Mouse (Mus musculus) midbrain, embryonic 16.5 days (tissue): ENCODE measurements at regions not wholly inside any gene's neighbourhood (a gene's known extent, or its start where the extent isn't known, plus 50 kb on each side); places are given as distances from the start of the nearest gene placed in this dataset.
"Not testable (repeated sequence)": the region's sequence is repeated elsewhere in the genome, so short reads cannot be mapped to it uniquely, and the experiment has no call there.

Experiments used
- ATAC-seq: fragments of 200-750 bp; cut with Nextera tagmentation; 2 replicates; pipeline ENCODE4 v1.8.0; 2017; ENCODE audit warnings: moderate TSS enrichment
- H3K27ac ChIP-seq: fragments of 300-500 bp; sonication (generic); 2 replicates; pipeline ENCODE4 v1.5.1; 2014; ENCODE audit warnings: mild to moderate bottlenecking, low read length, mixed read lengths
- H3K27me3 ChIP-seq: fragments of 300-500 bp; sonication (generic); 2 replicates; pipeline ENCODE4 v1.6.1; 2014; ENCODE audit warnings: low read depth, low read length, mixed read lengths; ENCODE audit not compliant: control insufficient read depth, insufficient read depth
- H3K36me3 ChIP-seq: fragments of 300-500 bp; sonication (generic); 2 replicates; pipeline ENCODE4 v1.6.1; 2014; ENCODE audit warnings: mild to moderate bottlenecking, low read length, moderate library complexity, mixed read lengths; ENCODE audit not compliant: control insufficient read depth, insufficient read depth
- H3K4me1 ChIP-seq: fragments of 300-500 bp; sonication (generic); 2 replicates; pipeline ENCODE4 v1.6.1; 2014; ENCODE audit warnings: mild to moderate bottlenecking, low read length, mixed read lengths; ENCODE audit not compliant: control insufficient read depth, insufficient read depth
- H3K4me2 ChIP-seq: fragments of 300-500 bp; sonication (generic); 2 replicates; pipeline ENCODE4 v1.6.1; 2014; ENCODE audit warnings: mild to moderate bottlenecking, low read length, mixed read lengths
- H3K4me3 ChIP-seq: fragments of 300-500 bp; sonication (generic); 2 replicates; pipeline ENCODE4 v1.5.1; 2014; ENCODE audit warnings: low read depth, mild to moderate bottlenecking, low read length, moderate library complexity, mixed read lengths
- H3K9ac ChIP-seq: fragments of 300-500 bp; sonication (generic); 2 replicates; pipeline ENCODE4 v1.6.1; 2014; ENCODE audit warnings: low read depth, low read length, mixed read lengths
- H3K9me3 ChIP-seq: fragments of 300-500 bp; sonication (generic); replicated peaks from 2 replicates; pipeline ENCODE4 v1.6.1; 2014; ENCODE audit warnings: mild to moderate bottlenecking, low read length, mixed read lengths; ENCODE audit not compliant: control insufficient read depth, poor library complexity, severe bottlenecking
- WGBS: fragments of 180-500 bp; shearing (Covaris S2); extraction: QIAGEN DNeasy Blood & Tissue Kit; methylation state at CpG from one replicate; pipeline ENCODE4 v1.1.7; 2014; 5-methylcytosine and 5-hydroxymethylcytosine counted together

GRCm38 (mm10) chr17:82408296-82408695 lies 670.1 kb upstream of the Slc8a1 start:
- Histone ChIP-seq H3K27me3 (no peaks in the 10 kb centered on the region), H3K36me3 (no peaks in the 10 kb centered on the region), H3K9me3 (no peaks in the 10 kb centered on the region), H3K9ac (no peak overlapping the region), H3K4me1 (no peaks in the 10 kb centered on the region), H3K4me3 (no peak overlapping the region), H3K4me2 (no peak overlapping the region), H3K27ac (no peak overlapping the region)
- ATAC-seq = no peak
- 87% methylated on average over 2 of the region's 2 CpGs for WGBS

- Histone ChIP-seq H3K27me3 (no peaks in the 10 kb centered on the region), H3K27ac (no peak overlapping the region), H3K9me3 (no peaks in the 10 kb centered on the region), H3K36me3 (no peaks in the 10 kb centered on the region), H3K9ac (no peak overlapping the region), H3K4me2 (no peak overlapping the region), H3K4me3 (no peak overlapping the region), H3K4me1 (no peaks in the 10 kb centered on the region)
- WGBS = 87% methylated on average over 1 of the region's 1 CpGs
- no peak for ATAC-seq
These were observed 661.2 kb upstream of the Slc8a1 start for GRCm38 (mm10) chr17:82399328-82399727.

- not testable (repeated sequence) for H3K27ac ChIP-seq, H3K4me1 ChIP-seq, H3K36me3 ChIP-seq, H3K9ac ChIP-seq, H3K9me3 ChIP-seq, ATAC-seq, H3K27me3 ChIP-seq, H3K4me3 ChIP-seq, H3K4me2 ChIP-seq
- 90% methylated on average over 4 of the region's 11 CpGs for WGBS
These were observed 641.2 kb upstream of the Slc8a1 start for GRCm38 (mm10) chr17:82379371-82379770.

- ATAC-seq = no peak
- H3K4me1 ChIP-seq = no peaks in the 10 kb centered on the region
- no peaks in the 10 kb centered on the region; the same call in 1 of the 2 replicates for H3K9me3 ChIP-seq
- H3K9ac ChIP-seq = no peak overlapping the region
- 94% methylated on average over 2 of the region's 2 CpGs for WGBS
- H3K27ac ChIP-seq = no peak overlapping the region
- no peak overlapping the region for H3K4me2 ChIP-seq
- H3K36me3 ChIP-seq = no peaks in the 10 kb centered on the region
- H3K4me3 ChIP-seq = no peak overlapping the region
- H3K27me3 ChIP-seq = no peaks in the 10 kb centered on the region
These were observed 640.2 kb upstream of the Slc8a1 start for GRCm38 (mm10) chr17:82378248-82378820.

GRCm38 (mm10) chr17:82377176-82377592 lies 639.0 kb upstream of the Slc8a1 start:
- Histone ChIP-seq H3K4me2 (no peak overlapping the region), H3K9me3 (no peaks in the 10 kb centered on the region; the same call in 1 of the 2 replicates), H3K4me1 (no peaks in the 10 kb centered on the region), H3K4me3 (no peak overlapping the region), H3K36me3 (no peaks in the 10 kb centered on the region), H3K27ac (no peak overlapping the region), H3K9ac (no peak overlapping the region), H3K27me3 (no peaks in the 10 kb centered on the region)
- WGBS = 74% methylated on average over 1 of the region's 1 CpGs
- no peak for ATAC-seq

- no peak overlapping the region for H3K4me3 ChIP-seq
These were observed 629.7 kb upstream of the Slc8a1 start for GRCm38 (mm10) chr17:82367876-82368275.

GRCm38 (mm10) chr17:82366001-82366400 lies 627.8 kb upstream of the Slc8a1 start:
- Histone ChIP-seq H3K9ac (no peak overlapping the region), H3K27me3 (no peaks in the 10 kb centered on the region), H3K4me3 (no peak overlapping the region), H3K9me3 (no peaks in the 10 kb centered on the region), H3K36me3 (no peaks in the 10 kb centered on the region), H3K4me2 (no peak overlapping the region), H3K4me1 (no peaks in the 10 kb centered on the region), H3K27ac (no peak overlapping the region)
- WGBS = 81% methylated on average over 4 of the region's 4 CpGs
- no peak for ATAC-seq

More at GRCm38 (mm10) chr17:82367876-82368275, 629.7 kb upstream of the Slc8a1 start:
- Histone ChIP-seq H3K9me3 (no peaks in the 10 kb centered on the region), H3K4me2 (no peak overlapping the region), H3K27ac (no peak overlapping the region), H3K27me3 (no peaks in the 10 kb centered on the region), H3K9ac (no peak overlapping the region), H3K4me1 (no peaks in the 10 kb centered on the region), H3K36me3 (no peaks in the 10 kb centered on the region)
- no peak for ATAC-seq

- Histone ChIP-seq H3K27me3 (no peaks in the 10 kb centered on the region), H3K4me1 (no peaks in the 10 kb centered on the region), H3K4me2 (no peak overlapping the region), H3K27ac (no peak overlapping the region), H3K36me3 (no peaks in the 10 kb centered on the region), H3K9me3 (no peaks in the 10 kb centered on the region), H3K9ac (no peak overlapping the region), H3K4me3 (no peak overlapping the region)
- ATAC-seq = no peak
These were observed 610.5 kb upstream of the Slc8a1 start for GRCm38 (mm10) chr17:82348636-82349035.

GRCm38 (mm10) chr17:82331429-82331828 lies 593.3 kb upstream of the Slc8a1 start:
- Histone ChIP-seq H3K9me3 (no peaks in the 10 kb centered on the region), H3K4me2 (no peak overlapping the region), H3K9ac (no peak overlapping the region), H3K27ac (no peak overlapping the region), H3K27me3 (no peaks in the 10 kb centered on the region), H3K36me3 (no peaks in the 10 kb centered on the region), H3K4me3 (no peak overlapping the region), H3K4me1 (no peaks in the 10 kb centered on the region)
- WGBS = 95% methylated on average over 5 of the region's 5 CpGs
- no peak for ATAC-seq
